Mouse (Mus musculus) lung, postnatal 0 days (tissue): Measurements from ENCODE around the gene Celf1. TPM values are rescaled to one million over a fixed set of nuclear protein-coding genes. Genes with fewer than 3 reads are reported as not detected.

Experiments
- ATAC-seq: fragments of 200-750 bp; cut with Nextera tagmentation; 2 replicates; pipeline ENCODE4 v1.8.0; 2017; ENCODE audit warnings: moderate library complexity
- DNase-seq: peaks from one replicate; pipeline ENCODE4 v3.0.0-alpha.2; 2016; ENCODE audit warnings: low spot score
- H3K27ac ChIP-seq: fragments of 300-500 bp; sonication (generic); 2 replicates; pipeline ENCODE4 v1.5.1; 2014; ENCODE audit warnings: antibody characterized with exemption, mild to moderate bottlenecking, low read length, mixed read lengths
- H3K27me3 ChIP-seq: fragments of 300-500 bp; sonication (generic); replicated peaks from 2 replicates; pipeline ENCODE4 v1.6.1; 2014; ENCODE audit warnings: low read length, mixed read lengths; ENCODE audit not compliant: insufficient read depth
- H3K36me3 ChIP-seq: fragments of 300-500 bp; sonication (generic); 2 replicates; pipeline ENCODE4 v1.6.1; 2014; ENCODE audit warnings: low read length, mixed read lengths; ENCODE audit not compliant: insufficient read depth
- H3K4me1 ChIP-seq: fragments of 300-500 bp; sonication (generic); 2 replicates; pipeline ENCODE4 v1.6.1; 2014; ENCODE audit warnings: antibody characterized with exemption, low read depth, low read length, mixed read lengths; ENCODE audit not compliant: insufficient read depth
- H3K4me2 ChIP-seq: fragments of 300-500 bp; sonication (generic); replicated peaks from 2 replicates; pipeline ENCODE4 v1.6.1; 2014; ENCODE audit warnings: low read depth, mild to moderate bottlenecking, low read length, moderate library complexity, mixed read lengths
- H3K4me3 ChIP-seq: fragments of 300-500 bp; sonication (generic); 2 replicates; pipeline ENCODE4 v1.5.1; 2014; ENCODE audit warnings: low read depth, low read length
- H3K9ac ChIP-seq: fragments of 300-500 bp; sonication (generic); replicated peaks from 2 replicates; pipeline ENCODE4 v1.6.1; 2014; ENCODE audit warnings: low read depth, mild to moderate bottlenecking
- H3K9me3 ChIP-seq: fragments of 300-500 bp; sonication (generic); 2 replicates; pipeline ENCODE4 v1.6.1; 2016; ENCODE audit warnings: low read length, mixed read lengths
- CTCF ChIP-seq: IDR thresholded peaks from 2 replicates; pipeline ENCODE4 v1.5.1; 2016; ENCODE audit warnings: antibody characterized with exemption, mild to moderate bottlenecking
- EP300 ChIP-seq: IDR thresholded peaks from 2 replicates; pipeline ENCODE4 v1.6.1; 2016; ENCODE audit warnings: antibody characterized with exemption, mild to moderate bottlenecking, control low read depth
- WGBS: fragments of 180-500 bp; shearing (Covaris S2); extraction: QIAGEN DNeasy Blood & Tissue Kit; methylation state at CpG from one replicate; pipeline ENCODE4 v1.1.7; 2014; 5-methylcytosine and 5-hydroxymethylcytosine counted together
- polyA plus RNA-seq: library from polyadenylated mRNA; unstranded; fragments of >200 nt; fragmentation: Nextera tagmentation; extraction: Ambion mirVana; gene quantifications from 2 replicates; pipeline ENCODE4 v1.2.1, GENCODE M21; 2015

Celf1 gene
- polyA plus RNA-seq, 1 experiment from 2014 or later: 35.1 TPM

DNA sequence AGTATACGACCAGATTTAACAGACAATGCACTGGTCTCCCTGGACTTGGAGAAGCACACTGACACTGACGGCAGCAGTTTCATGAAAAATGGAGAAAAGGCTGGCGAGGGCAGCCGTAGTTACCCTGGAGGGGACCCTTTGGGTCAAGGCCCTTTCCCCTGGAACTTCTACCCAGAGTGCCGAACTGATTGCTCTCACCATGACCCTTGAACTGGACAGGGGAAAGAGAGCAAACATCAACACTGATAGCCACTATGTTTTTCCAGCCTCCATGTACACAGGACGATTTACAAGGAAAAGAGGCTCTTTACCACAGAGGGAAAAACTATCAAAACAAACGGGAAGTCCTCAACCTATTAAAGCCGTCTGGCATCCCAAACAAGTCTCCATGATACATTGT is 8.4 kb upstream of the Celf1 start:
- 30% methylated on average over 8 of the region's 8 CpGs for WGBS

DNA sequence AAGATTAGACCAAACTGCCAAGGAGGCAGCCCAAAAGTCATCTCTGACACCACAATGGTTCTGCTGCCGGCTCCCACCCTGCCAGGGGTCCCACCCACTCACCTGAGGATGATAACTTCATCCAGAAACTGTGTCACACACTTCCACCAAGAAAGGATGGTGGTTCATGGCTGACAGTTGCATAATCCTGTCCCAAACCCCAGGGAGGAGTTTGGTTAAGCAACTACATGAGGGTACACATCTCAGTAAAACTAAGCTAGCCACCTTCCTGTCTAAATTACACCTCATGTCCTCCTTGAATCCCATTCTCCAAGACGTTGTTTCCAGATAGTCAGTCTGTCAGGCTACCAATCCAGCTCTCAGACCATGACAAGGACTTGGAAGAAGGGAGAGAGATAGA is 7.9 kb upstream of the Celf1 start:
- no peaks in the 10 kb centered on the region for H3K9me3 ChIP-seq
- no peaks in the 10 kb centered on the region for H3K4me1 ChIP-seq
- DNase-seq: no peak
- no peak for ATAC-seq
- H3K9ac ChIP-seq: no peak overlapping the region
- 68% methylated on average over 2 of the region's 2 CpGs for WGBS
- no peak for TF ChIP-seq EP300
- no peak for TF ChIP-seq CTCF
- H3K4me2 ChIP-seq: no peak overlapping the region
- no peak overlapping the region for H3K27ac ChIP-seq
- no peak overlapping the region for H3K4me3 ChIP-seq
- no peaks in the 10 kb centered on the region for H3K36me3 ChIP-seq
- H3K27me3 ChIP-seq: no peaks in the 10 kb centered on the region

More for the DNA sequence above, 8.4 kb upstream of the Celf1 start:
- TF ChIP-seq EP300 (no peak), CTCF (no peak)
- Histone ChIP-seq H3K27me3 (no peaks in the 10 kb centered on the region), H3K4me3 (no peak overlapping the region), H3K4me2 (no peak overlapping the region), H3K4me1 (no peaks in the 10 kb centered on the region), H3K36me3 (no peaks in the 10 kb centered on the region), H3K9me3 (no peaks in the 10 kb centered on the region), H3K9ac (no peak overlapping the region), H3K27ac (no peak overlapping the region)
- DNase-seq (no peak), ATAC-seq (no peak)

DNA sequence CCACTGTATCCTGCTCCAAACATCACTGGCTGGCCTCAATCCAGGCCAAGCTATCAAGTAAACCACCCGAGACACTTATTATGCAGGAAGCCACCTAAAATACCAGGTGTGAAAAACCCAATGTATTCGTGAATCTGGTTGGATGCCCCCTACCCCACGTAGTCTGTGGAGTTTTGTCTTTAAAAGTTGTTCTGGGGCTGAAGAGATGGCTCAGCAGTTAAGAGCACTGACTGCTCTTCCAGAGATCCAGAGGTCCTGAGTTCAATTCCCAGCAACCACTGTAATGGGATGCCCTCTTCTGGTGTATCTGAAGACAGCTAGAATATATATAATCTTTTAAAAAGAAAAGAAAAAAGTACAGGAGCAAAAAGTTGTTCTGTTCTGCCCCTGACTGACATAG is 1.8 kb upstream of the Celf1 start:
- H3K4me1 ChIP-seq: no peaks in the 10 kb centered on the region
- DNase-seq (no peak), ATAC-seq (no peak)
- no peaks in the 10 kb centered on the region for H3K9me3 ChIP-seq
- no peak overlapping the region for H3K4me3 ChIP-seq
- H3K27me3 ChIP-seq: no peaks in the 10 kb centered on the region
- WGBS: 66% methylated on average over 3 of the region's 3 CpGs
- no peaks in the 10 kb centered on the region for H3K36me3 ChIP-seq
- H3K9ac ChIP-seq: no peak overlapping the region
- TF ChIP-seq CTCF: no peak
- TF ChIP-seq EP300: no peak
- no peak overlapping the region for H3K4me2 ChIP-seq
- no peak overlapping the region for H3K27ac ChIP-seq

DNA sequence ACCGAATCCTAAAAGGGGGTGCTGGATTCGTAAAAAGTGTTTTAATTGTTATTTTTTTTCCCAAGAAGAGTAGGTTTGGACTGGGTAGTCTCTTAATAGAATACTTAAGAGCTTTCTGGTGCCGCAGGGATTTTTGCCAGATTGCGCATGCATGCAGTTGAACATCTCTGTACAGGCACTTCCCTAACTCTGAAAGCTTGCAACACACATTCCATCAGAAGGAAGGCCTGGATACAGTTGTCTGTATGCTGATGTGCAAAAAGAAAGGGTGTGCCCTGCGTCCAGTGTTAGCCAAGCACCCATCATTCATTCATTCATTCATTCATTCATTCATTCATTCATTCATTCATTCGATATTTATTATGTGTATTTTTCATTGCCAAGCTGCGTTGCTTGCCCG is 432 bp upstream of the Celf1 start:
- Histone ChIP-seq H3K9ac (no peak overlapping the region), H3K4me1 (no peaks in the 10 kb centered on the region), H3K9me3 (no peaks in the 10 kb centered on the region), H3K36me3 (no peaks in the 10 kb centered on the region), H3K4me2 (peak overlapping the region; percentile 79), H3K27ac (no peak overlapping the region), H3K4me3 (peak overlapping the region; percentile 99), H3K27me3 (no peaks in the 10 kb centered on the region)
- peak; percentile 68 for DNase-seq
- TF ChIP-seq EP300 (no peak), CTCF (no peak)
- WGBS: 34% methylated on average over 8 of the region's 8 CpGs
- ATAC-seq: peak; percentile 32; the same call in 1 of the 2 replicates

DNA sequence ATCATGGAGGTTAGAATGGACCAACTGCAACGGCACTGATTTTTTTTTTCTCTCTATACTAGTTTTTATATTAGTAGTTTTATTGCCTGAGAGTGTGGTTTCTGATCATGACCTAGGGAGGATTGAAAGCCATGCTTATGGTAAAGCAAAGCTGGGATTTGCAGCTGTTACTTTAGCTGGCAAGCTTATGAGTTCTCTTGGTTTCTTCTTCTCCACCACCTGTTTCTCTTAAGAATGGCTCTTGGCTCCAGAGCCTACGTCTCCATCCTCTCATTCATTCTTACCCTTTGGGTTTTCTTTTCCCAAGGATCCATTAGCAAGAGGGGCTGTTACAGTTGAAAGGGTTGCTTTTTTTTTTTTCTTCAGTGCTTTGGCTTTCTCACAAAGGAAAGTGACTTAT is 1.6 kb downstream of the Celf1 start:
- ATAC-seq (no peak), DNase-seq (no peak)
- peak overlapping the region; percentile 79; the same call in 1 of the 2 replicates for H3K4me2 ChIP-seq
- no peaks in the 10 kb centered on the region for H3K4me1 ChIP-seq
- WGBS: 33% methylated on average over 2 of the region's 2 CpGs
- no peak overlapping the region for H3K9ac ChIP-seq
- H3K9me3 ChIP-seq: no peaks in the 10 kb centered on the region
- H3K27ac ChIP-seq: no peak overlapping the region
- TF ChIP-seq EP300 (no peak), CTCF (no peak)
- peak overlapping the region; percentile 99 for H3K4me3 ChIP-seq
- H3K27me3 ChIP-seq: no peaks in the 10 kb centered on the region
- no peaks in the 10 kb centered on the region for H3K36me3 ChIP-seq

DNA sequence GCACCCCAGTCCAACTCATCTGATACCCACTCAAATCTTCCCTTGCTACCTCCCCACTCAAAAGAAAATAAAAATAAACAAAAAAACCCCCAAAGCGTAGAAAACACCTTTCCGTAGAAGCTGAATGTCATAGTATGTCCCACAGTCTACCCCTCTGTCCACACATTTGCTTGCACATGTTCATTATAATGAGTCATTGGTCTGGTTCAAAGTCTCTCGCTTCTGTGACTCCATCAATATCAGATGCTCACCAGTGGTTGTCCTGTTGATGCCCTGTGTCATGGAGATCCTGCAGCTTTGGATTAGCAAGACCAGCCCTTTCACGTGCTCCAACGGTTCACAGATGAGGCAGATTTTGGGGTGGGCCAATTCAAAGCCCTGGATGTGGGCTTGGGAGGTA is 10.0 kb downstream of the Celf1 start:
- WGBS: 88% methylated on average over 5 of the region's 5 CpGs

DNA sequence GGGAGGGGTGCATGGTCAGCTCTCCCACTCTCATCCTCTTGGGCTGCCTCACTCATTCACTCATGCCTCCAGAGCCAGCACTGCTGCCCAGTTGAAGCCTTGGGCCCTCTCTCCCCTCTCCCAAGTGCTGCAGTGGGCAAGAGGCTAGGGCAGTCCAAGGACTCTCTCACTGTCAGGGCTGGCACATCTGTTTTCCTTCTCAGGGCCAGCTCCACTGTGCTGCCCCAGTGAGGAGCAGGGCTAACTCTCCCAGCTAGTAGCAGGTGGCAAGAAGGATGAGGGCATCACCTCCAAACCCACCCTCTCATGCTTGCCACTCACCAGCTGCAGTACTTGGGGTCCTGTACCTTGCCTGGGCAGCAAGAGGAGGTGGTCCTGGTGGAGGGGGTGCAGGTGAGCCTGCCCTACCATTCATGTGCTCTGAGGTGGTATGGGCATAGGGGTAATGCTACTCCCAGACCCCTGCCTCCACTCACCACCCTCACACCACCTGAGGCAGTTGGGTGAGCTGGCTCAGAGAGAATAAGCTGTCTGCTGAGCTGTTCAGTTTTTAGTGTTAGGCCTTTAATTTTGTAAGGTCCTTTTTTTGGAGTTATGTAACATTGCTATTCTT is 10.5 kb downstream of the Celf1 start:
- no peak for ATAC-seq
- no peak overlapping the region for H3K27ac ChIP-seq
- H3K4me3 ChIP-seq: no peak overlapping the region
- no peak for TF ChIP-seq CTCF
- no peak for TF ChIP-seq EP300
- no peak overlapping the region for H3K4me2 ChIP-seq
- H3K27me3 ChIP-seq: no peaks in the 10 kb centered on the region
- H3K4me1 ChIP-seq: no peaks in the 10 kb centered on the region
- no peak for DNase-seq
- H3K9me3 ChIP-seq: no peaks in the 10 kb centered on the region
- no peak overlapping the region for H3K9ac ChIP-seq
- H3K36me3 ChIP-seq: no peaks in the 10 kb centered on the region

More for the DNA sequence above, 10.0 kb downstream of the Celf1 start:
- H3K4me2 ChIP-seq: no peak overlapping the region
- H3K4me1 ChIP-seq: no peaks in the 10 kb centered on the region
- H3K27ac ChIP-seq: no peak overlapping the region
- H3K9me3 ChIP-seq: no peaks in the 10 kb centered on the region
- ATAC-seq: no peak
- no peaks in the 10 kb centered on the region for H3K36me3 ChIP-seq
- no peak for DNase-seq
- no peak overlapping the region for H3K9ac ChIP-seq
- H3K27me3 ChIP-seq: no peaks in the 10 kb centered on the region
- no peak overlapping the region for H3K4me3 ChIP-seq
- TF ChIP-seq CTCF (no peak), EP300 (no peak)
